Mouse (Mus musculus): ENCODE measurements around the gene Pnmal1. TPM values are rescaled to one million over a fixed set of nuclear protein-coding genes. Genes with fewer than 3 reads are reported as not detected.
A peak's percentile ranks its signal among the peaks of the same experiment; 100 is the strongest.

Gene Pnmal1
- total RNA-seq, 4 experiments from 2014 or later: 6.4 to 9.3 (median 7.3) TPM

DNA sequence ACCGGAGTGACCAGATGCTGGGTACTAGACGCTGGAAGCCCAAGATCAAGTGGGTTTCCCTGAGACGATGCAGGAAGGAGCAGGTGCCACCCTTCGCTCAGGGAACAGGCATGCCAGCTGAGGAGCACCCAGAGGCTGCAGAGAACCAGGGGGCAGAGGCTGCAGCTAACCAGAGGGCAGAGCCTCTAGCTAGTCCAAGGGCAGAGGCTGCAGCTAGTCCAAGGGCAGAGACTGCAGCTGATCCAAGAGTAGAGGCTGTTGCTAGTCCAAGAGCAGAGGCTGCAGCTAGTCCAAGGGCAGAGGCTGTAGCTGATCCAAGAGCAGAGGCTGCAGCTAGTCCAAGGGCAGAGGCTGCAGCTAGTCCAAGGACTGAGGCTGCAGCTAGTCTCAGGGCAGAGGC lies 35.9 kb downstream of the Pnmal1 start:
- no peak for DNase-seq

- DNase-seq: no peak
Measured at GRCm38 (mm10) chr7:16999233-16999632, 39.8 kb downstream of the Pnmal1 start.

DNA sequence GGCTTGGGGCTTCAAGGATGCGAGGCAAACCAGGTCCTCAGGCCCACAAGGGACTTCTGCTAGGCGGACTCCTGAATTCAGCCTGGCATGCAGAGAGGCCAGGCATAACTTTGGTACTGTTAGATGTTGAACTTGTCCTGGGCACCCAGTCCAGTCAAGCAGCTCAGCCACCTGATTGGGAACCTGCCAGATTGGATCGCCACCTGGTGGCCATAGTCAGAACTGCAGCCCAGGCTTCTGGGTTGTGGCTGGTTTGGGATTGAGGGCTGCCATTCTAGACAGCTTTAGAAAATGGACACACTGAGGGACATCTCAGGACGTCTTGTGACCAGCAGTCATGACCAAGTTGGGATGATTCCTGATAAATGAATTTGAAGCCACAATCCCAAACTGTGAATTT lies 40.2 kb downstream of the Pnmal1 start:
- DNase-seq: peak; percentile 77

DNA sequence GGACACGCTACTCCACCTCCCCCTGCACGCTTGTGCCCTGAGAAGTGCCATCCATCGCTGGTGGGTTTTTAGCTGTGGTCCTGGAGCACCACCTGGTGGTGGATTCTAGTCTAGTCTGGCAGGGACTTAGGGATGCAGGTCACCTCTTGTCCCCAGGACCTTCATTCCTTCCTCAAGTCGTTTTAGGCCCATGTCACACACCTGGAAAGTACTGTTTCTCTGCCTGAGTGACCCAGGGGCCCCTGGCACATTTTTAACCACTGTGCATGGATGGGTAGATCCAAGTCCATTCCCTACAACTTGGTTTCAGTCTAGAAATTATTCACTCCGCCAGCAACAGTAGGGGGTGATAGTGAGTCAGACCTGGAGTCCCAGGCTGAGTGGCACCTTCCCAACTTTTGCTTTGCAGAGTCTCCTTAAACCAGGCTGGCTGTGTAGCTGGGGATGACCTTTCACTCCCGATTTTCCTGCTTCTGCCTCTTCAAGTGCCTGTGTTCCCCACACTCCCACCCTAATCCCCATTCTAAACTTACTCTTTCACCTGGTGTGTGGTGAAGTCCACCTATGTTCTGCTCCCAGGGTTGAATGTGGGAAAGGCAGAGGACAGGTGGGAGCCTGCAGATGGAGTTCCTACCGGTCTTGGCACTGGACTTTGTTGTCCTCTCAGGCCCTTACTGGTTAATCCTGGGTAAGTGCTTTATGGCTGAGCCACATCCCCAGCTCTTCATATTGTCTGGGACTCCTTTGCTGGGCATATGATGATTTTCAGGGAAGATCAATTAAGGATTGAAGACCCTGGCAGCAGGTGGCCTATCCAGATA lies 43.1 kb downstream of the Pnmal1 start:
- DNase-seq: peak; percentile 65

GRCm38 (mm10) chr7:17003230-17003960 lies 43.9 kb downstream of the Pnmal1 start:
- no peak for DNase-seq

DNA sequence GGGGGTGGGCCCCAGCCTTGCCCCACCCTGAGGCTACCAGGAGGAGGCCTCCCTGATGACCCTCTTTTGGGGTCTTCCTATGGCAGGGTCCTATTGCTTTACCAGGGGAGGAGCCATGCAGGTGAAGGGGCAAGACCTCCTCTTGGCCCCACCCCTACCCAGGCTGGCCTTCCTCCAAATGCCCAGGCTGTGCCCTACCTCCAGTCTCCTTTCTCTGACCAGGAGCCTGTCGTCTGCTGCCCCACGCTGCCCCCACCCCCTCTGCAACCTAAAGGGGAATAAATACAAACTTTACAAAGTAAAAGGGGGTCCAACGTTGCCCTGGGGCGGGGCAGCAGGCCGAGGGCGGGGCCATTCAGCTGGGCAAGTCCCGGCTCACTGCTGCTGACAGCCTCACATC lies 45.2 kb downstream of the Pnmal1 start:
- no peak for DNase-seq

DNA sequence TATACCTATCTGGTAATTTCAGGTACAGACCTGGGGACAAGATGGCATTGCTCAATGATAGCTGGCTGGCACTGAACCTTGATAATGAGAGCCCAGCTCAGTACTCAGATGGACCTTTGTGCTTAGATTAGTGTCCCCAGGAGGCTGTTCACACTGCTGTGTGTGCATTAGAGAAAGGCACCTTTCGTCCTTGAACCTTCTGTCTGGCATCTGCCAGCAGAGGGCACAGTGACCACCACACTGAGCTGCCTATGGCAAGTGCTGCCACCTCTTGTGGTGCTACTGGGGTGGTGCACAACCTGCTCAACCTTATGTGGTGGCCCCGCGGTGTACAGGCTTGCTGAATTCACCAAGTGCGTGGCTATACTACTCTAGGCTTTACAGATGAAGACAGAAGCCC lies 47.8 kb downstream of the Pnmal1 start:
- DNase-seq: no peak

DNA sequence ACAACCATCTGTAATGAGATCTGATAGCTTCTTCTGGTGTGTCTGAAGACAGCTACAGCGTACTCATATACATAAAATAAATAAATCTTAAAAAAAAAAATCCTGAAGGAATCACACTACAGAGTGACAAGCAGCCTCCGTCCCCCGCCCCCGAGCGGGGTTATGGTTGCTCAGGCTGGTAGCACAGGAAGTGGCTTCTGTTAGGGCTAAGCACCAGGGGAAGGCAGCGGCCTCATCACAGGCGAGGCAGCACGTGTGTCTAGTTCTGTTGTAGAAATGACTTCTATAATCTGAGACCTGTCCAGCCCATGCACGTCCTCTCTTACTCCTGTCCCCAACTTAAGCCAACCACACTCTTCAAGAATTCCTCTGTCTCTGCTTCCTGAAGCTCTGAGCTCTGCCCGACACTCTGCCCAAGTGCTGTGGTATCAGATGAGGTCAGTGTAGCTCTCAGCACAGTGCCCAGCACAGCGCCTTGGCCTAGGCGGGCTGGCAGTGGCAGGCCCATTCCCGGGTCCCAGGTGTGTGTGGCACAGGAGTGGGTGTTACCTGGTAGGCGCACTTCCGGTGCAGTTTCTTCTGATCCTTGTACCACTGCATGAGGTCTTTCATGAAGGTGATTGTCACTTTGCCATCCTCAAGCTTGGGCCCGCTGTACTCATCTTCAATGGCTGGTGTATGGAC lies 50.0 kb downstream of the Pnmal1 start:
- DNase-seq: no peak

- DNase-seq: no peak
Measured at GRCm38 (mm10) chr7:17010010-17010347, 50.5 kb downstream of the Pnmal1 start.

DNA sequence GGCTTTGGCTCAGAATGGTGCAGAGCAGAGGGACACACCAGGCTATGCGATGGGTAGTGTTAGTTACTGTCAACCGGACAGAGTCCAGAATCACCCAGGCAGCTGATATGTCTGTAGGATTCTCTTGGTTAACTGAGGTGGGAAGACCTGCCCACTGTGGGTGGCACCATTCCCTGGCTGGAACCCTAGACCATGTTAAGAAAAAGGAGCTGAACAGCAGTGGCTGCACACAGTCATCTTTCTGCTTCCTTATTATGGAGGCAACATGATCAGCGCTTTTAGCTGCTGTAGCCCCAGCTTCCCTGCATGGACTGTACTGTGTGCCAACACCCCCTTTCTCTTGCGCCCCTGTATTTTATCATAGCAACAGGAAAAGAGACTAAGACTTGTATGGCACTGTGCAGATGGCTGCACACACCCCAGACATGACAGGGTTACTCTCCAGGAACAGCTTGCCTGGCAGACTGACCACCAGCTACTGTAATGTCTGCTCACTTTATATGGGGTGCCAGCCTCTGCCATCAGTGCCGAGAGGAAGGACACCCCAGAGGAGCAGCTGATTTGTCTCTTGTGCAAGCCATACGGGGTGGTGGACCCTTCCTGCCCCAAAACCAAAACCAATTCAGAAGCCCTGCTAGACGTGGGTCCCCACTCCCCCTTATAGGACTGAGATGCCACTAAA lies 52.6 kb downstream of the Pnmal1 start:
- no peak for DNase-seq

Other genes with a start within 250 kb of the Pnmal1 start
- gene Ceacam9, start 237.8 kb upstream of the Pnmal1 start, total RNA-seq (2022): not detected
- gene Ap2s1, start 221.3 kb upstream of the Pnmal1 start, total RNA-seq (2022): 100 to 1,000 TPM; 127 to 153 (median 133) TPM
- gene Slc1a5, start 178.3 kb upstream of the Pnmal1 start, total RNA-seq (2022): 100 to 1,000 TPM in 1 of 4 experiments, 10 to 100 TPM in 3; 77.8 to 202 (median 91.2) TPM
- gene Strn4, start 143.8 kb upstream of the Pnmal1 start, total RNA-seq (2022): 100 to 1,000 TPM in 1 of 4 experiments, 10 to 100 TPM in 3; 62.2 to 100 (median 74.6) TPM
- 10 to 100 TPM; 22.0 to 26.2 (median 24.9) TPM for gene Fkrp, start 142.9 kb upstream of the Pnmal1 start, total RNA-seq (2022)
- 10 to 100 TPM; 17.0 to 27.1 (median 20.9) TPM for gene Prkd2, start 116.8 kb upstream of the Pnmal1 start, total RNA-seq (2022)
- 1 to 10 TPM; 4.2 to 5.9 (median 4.6) TPM for gene Dact3, start 84.4 kb upstream of the Pnmal1 start, total RNA-seq (2022)
- gene Gng8, start 67.9 kb upstream of the Pnmal1 start, total RNA-seq (2022): 1 to 10 TPM in 1 of 4 experiments, under 1 TPM in 1, not detected in 2; 1.00 to 1.0 TPM
- gene Ptgir, start 53.2 kb upstream of the Pnmal1 start, total RNA-seq (2022): 1 to 10 TPM; 2.4 to 3.3 (median 2.6) TPM
- gene Calm3, start 35.6 kb upstream of the Pnmal1 start, total RNA-seq (2022): 100 to 1,000 TPM; 278 to 314 (median 294) TPM
- 10 to 100 TPM; 35.2 to 71.0 (median 48.2) TPM for gene Pnmal2, start 15.0 kb upstream of the Pnmal1 start, total RNA-seq (2022)
- 1 to 10 TPM; 2.3 to 3.1 (median 2.7) TPM for gene Gm42372, start 23.4 kb downstream of the Pnmal1 start, total RNA-seq (2022)
- gene Ccdc8, start 33.0 kb downstream of the Pnmal1 start, total RNA-seq (2022): 10 to 100 TPM; 22.0 to 47.8 (median 30.0) TPM
- gene Ppp5c, start 68.2 kb downstream of the Pnmal1 start, total RNA-seq (2022): 10 to 100 TPM; 74.7 to 96.9 (median 91.3) TPM
- 1 to 10 TPM; 2.1 to 5.4 (median 3.7) TPM for gene Hif3a, start 102.7 kb downstream of the Pnmal1 start, total RNA-seq (2022)
- gene Psg16, start 114.4 kb downstream of the Pnmal1 start, total RNA-seq (2022): under 1 TPM; 0.10 to 0.51 (median 0.43) TPM
- gene Ceacam3, start 190.6 kb downstream of the Pnmal1 start, total RNA-seq (2022): not detected
- under 1 TPM; 0.05 to 0.09 (median 0.08) TPM for gene Psg29, start 243.8 kb downstream of the Pnmal1 start, total RNA-seq (2022)

Measured in adrenal gland, adult 8-10 months (tissue).